Mouse (Mus musculus): ENCODE results near the gene Kcnk15. TPM values are rescaled to one million over a fixed set of nuclear protein-coding genes. Genes with fewer than 3 reads are reported as not detected.

Gene Kcnk15
- polyA plus RNA-seq, 1 experiment, result not detected

DNA sequence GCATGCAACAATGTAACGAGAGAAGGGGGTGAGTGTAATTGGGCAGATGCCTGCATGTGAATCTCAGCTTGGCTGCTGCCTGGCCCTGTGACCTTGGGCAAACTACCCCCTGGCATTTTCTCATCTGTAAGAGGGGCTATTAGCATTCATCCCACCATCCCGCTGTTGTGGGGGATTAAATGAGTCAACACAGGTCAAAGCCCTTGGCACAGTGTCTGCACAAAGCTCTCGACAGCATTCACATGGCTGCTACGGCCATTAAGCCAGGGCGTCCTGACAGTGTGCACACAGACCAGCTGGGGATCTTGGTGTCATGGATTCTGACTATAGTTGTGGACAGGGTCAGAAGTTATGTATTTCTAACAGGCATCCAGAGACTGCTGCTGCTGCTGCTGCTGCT is 21.4 kb downstream of the Kcnk15 start:
- 66% methylated on average over 5 of the region's 5 CpGs for WGBS
- Histone ChIP-seq H3K4me1 (ENCODE audit: control insufficient read depth, insufficient read depth, insufficient read length, low read length) (no peaks in the 10 kb centered on the region), H3K36me3 (ENCODE audit: control insufficient read depth, insufficient read depth, low read length) (no peaks in the 10 kb centered on the region), H3K27me3 (ENCODE audit: control insufficient read depth, insufficient read depth, low read length) (no peaks in the 10 kb centered on the region), H3K27ac (ENCODE audit: insufficient read depth, low read depth, low read length) (no peak overlapping the region), H3K4me3 (ENCODE audit: low read depth, low read length) (no peak overlapping the region)
- no peak for TF ChIP-seq POLR2A (IDR thresholded peaks at IDR 0.05; ENCODE audit: low read depth, low read length)
- TF ChIP-seq CTCF (IDR thresholded peaks at IDR 0.05; ENCODE audit: extremely low read depth, insufficient read length, insufficient replicate concordance, low read depth, low read length), result no peak

DNA sequence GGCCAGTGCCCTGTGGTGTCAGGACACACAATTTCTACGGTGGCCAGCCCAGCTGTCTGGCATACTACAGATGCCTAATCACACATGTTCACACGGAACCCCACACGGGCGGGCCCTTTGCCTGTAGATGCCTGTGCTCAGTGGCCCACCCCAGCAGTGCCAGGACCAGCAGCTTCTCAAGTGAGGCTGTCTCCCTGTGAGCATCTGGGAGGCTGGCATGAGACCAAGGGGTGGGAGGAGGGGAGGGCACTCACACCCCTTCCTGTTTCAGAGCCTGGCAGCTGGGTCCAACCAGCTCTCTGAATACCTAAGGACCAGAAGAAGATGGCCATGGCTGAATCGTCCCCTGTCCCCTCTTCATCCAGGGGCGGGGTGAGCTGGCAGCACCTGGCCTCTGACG is 22.0 kb downstream of the Kcnk15 start:
- Histone ChIP-seq H3K4me3 (ENCODE audit: low read depth, low read length) (no peak overlapping the region), H3K36me3 (ENCODE audit: control insufficient read depth, insufficient read depth, low read length) (no peaks in the 10 kb centered on the region), H3K27ac (ENCODE audit: insufficient read depth, low read depth, low read length) (no peak overlapping the region), H3K4me1 (ENCODE audit: control insufficient read depth, insufficient read depth, insufficient read length, low read length) (no peaks in the 10 kb centered on the region), H3K27me3 (ENCODE audit: control insufficient read depth, insufficient read depth, low read length) (no peaks in the 10 kb centered on the region)
- TF ChIP-seq POLR2A (IDR thresholded peaks at IDR 0.05; ENCODE audit: low read depth, low read length) (no peak), CTCF (IDR thresholded peaks at IDR 0.05; ENCODE audit: extremely low read depth, insufficient read length, insufficient replicate concordance, low read depth, low read length) (no peak)
- WGBS, result 80% methylated on average over 7 of the region's 7 CpGs

DNA sequence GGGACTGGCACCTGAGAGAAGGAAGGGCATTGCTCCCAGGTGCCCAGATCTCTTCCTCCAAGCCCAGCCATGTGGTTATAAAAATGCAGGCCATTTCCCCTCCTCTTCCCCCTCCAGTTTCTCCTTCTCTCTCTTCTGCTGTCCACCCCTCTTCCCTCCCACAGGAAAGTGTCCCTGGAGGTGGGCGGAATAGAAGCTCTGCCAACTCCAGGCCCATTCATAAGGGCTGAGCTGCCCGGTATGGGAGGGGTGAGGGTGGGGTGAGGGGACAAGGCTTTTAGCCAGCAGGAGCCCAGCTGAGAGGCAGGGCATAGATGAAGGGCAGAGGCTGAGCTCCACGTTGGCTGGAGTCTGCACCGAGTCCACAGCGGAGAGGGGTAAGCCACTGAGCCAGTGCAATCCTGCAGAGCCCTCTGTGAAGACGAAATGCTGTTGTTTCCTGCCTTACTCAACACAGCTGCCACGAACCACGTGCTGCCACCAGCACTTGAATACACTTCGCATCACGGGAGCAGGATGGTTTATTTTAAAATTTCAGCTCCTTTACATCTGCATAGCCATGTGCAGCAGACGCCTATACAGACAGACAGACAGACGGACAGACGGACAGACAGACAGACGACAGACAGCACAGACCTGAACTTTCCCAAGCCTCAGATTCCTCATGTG is 23.5 kb downstream of the Kcnk15 start:
- H3K36me3 ChIP-seq (ENCODE audit: control insufficient read depth, insufficient read depth, low read length), result no peaks in the 10 kb centered on the region
- no peak overlapping the region for H3K4me3 ChIP-seq (ENCODE audit: low read depth, low read length)
- no peak overlapping the region for H3K27ac ChIP-seq (ENCODE audit: insufficient read depth, low read depth, low read length)
- no peaks in the 10 kb centered on the region for H3K27me3 ChIP-seq (ENCODE audit: control insufficient read depth, insufficient read depth, low read length)
- no peak for TF ChIP-seq POLR2A (IDR thresholded peaks at IDR 0.05; ENCODE audit: low read depth, low read length)
- TF ChIP-seq CTCF (IDR thresholded peaks at IDR 0.05; ENCODE audit: extremely low read depth, insufficient read length, insufficient replicate concordance, low read depth, low read length), result no peak
- H3K4me1 ChIP-seq (ENCODE audit: control insufficient read depth, insufficient read depth, insufficient read length, low read length), result no peaks in the 10 kb centered on the region
- WGBS, result 71% methylated on average over 14 of the region's 14 CpGs

DNA sequence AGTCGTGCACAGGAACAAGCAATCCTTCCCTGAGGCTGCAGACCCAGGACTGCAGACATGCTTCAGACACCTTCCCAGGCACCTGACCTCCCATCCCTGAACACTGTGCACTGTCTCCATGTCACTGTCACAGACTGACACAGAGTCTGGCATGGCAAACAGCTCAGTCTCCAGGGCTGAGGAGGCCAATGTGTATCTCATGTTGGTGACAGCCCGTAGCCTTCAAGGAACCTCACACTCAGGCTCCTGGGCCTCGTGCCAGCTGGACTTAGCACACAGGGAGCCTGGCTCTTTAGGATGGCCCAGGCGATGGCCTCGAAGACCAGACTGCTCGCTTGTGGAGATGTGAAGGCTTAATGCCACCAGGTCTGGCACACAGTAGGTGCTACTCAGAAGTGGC is 27.4 kb downstream of the Kcnk15 start:
- Histone ChIP-seq H3K4me1 (ENCODE audit: control insufficient read depth, insufficient read depth, insufficient read length, low read length) (no peaks in the 10 kb centered on the region), H3K27ac (ENCODE audit: insufficient read depth, low read depth, low read length) (no peak overlapping the region), H3K36me3 (ENCODE audit: control insufficient read depth, insufficient read depth, low read length) (no peaks in the 10 kb centered on the region), H3K4me3 (ENCODE audit: low read depth, low read length) (no peak overlapping the region), H3K27me3 (ENCODE audit: control insufficient read depth, insufficient read depth, low read length) (no peaks in the 10 kb centered on the region)
- WGBS, result 36% methylated on average over 6 of the region's 6 CpGs
- TF ChIP-seq POLR2A (IDR thresholded peaks at IDR 0.05; ENCODE audit: low read depth, low read length) (no peak), CTCF (IDR thresholded peaks at IDR 0.05; ENCODE audit: extremely low read depth, insufficient read length, insufficient replicate concordance, low read depth, low read length) (no peak)

DNA sequence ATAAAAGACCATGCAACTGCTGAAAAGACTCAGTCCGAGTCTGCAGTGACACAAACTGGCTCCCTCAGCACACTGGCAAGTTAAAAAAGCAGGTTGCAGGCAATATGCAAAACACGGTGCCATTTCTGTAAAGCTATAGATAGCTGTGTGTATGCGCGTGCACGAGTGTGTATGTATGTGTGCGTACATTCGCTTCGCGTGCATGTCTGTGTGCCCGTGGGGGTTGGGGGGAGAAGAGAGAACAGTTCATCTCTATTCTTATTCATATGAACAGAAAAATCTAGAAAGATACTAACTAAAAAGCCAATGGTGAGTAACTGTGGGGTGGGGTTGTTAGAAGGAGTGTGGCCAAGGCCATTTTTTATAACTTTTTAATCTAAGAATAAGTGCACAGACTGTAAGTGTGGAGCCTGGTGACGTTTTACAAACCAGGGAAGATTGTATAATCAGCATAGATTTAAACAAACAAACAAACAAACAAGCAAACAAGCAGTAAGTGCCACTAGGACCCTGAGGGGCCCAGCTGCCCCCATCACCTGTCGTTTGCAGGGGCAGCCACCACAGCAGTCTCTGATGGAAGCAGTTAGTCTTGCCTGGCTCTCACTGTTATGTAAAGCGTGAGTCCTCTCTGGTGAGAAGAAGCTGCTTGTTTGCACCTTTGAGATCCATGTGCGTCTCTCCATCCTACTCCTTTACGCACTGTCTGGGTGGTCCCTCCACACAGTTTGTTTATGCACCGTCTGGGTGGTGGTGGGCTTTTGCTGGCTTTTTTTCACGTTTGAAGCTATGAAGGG is 29.6 kb downstream of the Kcnk15 start:
- Histone ChIP-seq H3K27ac (ENCODE audit: insufficient read depth, low read depth, low read length) (no peak overlapping the region), H3K27me3 (ENCODE audit: control insufficient read depth, insufficient read depth, low read length) (no peaks in the 10 kb centered on the region), H3K4me3 (ENCODE audit: low read depth, low read length) (no peak overlapping the region), H3K36me3 (ENCODE audit: control insufficient read depth, insufficient read depth, low read length) (no peaks in the 10 kb centered on the region), H3K4me1 (ENCODE audit: control insufficient read depth, insufficient read depth, insufficient read length, low read length) (no peaks in the 10 kb centered on the region)
- WGBS, result 74% methylated on average over 17 of the region's 17 CpGs
- TF ChIP-seq CTCF (IDR thresholded peaks at IDR 0.05; ENCODE audit: extremely low read depth, insufficient read length, insufficient replicate concordance, low read depth, low read length), result no peak
- no peak for TF ChIP-seq POLR2A (IDR thresholded peaks at IDR 0.05; ENCODE audit: low read depth, low read length)

DNA sequence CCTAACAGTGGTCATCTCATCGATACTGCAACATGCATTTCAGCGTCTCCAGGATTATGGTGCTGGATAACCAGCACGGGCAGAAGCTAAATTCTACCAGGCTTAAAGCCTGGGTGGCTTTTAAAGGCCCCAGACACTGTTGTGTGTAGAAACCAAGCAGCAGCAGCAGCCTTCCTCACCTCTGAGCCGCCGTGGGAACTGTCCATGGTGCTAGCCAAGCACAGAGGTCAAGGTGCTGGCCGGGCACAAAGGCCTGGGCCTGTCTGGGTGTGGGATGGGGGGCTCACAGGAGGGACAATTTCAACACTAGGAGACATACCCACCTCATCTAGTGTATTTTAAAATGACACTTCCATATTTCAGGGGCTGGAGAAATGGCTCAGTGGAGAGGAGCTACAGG is 36.0 kb downstream of the Kcnk15 start:
- TF ChIP-seq POLR2A (IDR thresholded peaks at IDR 0.05; ENCODE audit: low read depth, low read length), result no peak
- TF ChIP-seq CTCF (IDR thresholded peaks at IDR 0.05; ENCODE audit: extremely low read depth, insufficient read length, insufficient replicate concordance, low read depth, low read length), result no peak
- 31% methylated on average over 6 of the region's 6 CpGs for WGBS
- no peaks in the 10 kb centered on the region for H3K27me3 ChIP-seq (ENCODE audit: control insufficient read depth, insufficient read depth, low read length)

DNA sequence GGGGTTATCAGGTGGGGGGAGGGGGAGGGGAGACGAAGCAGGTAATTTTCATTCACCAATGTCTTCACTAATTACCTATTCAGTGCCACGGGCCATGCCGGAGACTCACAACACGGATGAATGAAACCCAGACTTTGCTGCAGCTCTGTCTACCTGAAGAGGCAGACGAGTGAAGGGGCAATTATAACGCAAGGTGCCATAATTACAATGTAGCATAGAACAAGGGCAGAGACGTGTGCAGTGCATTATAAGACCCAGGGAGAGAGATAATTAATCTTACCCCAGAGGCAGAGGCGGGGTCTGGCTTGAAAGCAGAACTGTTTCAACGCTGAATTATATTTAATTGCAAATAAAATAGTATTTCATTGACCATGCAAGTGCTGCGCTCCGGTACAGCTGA is 37.1 kb downstream of the Kcnk15 start:
- WGBS, result 73% methylated on average over 11 of the region's 11 CpGs
- no peaks in the 10 kb centered on the region for H3K4me1 ChIP-seq (ENCODE audit: control insufficient read depth, insufficient read depth, insufficient read length, low read length)
- TF ChIP-seq POLR2A (IDR thresholded peaks at IDR 0.05; ENCODE audit: low read depth, low read length), result no peak
- no peak for TF ChIP-seq CTCF (IDR thresholded peaks at IDR 0.05; ENCODE audit: extremely low read depth, insufficient read length, insufficient replicate concordance, low read depth, low read length)
- H3K27ac ChIP-seq (ENCODE audit: insufficient read depth, low read depth, low read length), result no peak overlapping the region
- no peaks in the 10 kb centered on the region for H3K36me3 ChIP-seq (ENCODE audit: control insufficient read depth, insufficient read depth, low read length)
- no peak overlapping the region for H3K4me3 ChIP-seq (ENCODE audit: low read depth, low read length)
- no peaks in the 10 kb centered on the region for H3K27me3 ChIP-seq (ENCODE audit: control insufficient read depth, insufficient read depth, low read length)

More for the DNA sequence above, 36.0 kb downstream of the Kcnk15 start:
- no peaks in the 10 kb centered on the region for H3K36me3 ChIP-seq (ENCODE audit: control insufficient read depth, insufficient read depth, low read length)
- H3K4me1 ChIP-seq (ENCODE audit: control insufficient read depth, insufficient read depth, insufficient read length, low read length), result no peaks in the 10 kb centered on the region
- no peak overlapping the region for H3K27ac ChIP-seq (ENCODE audit: insufficient read depth, low read depth, low read length)
- H3K4me3 ChIP-seq (ENCODE audit: low read depth, low read length), result no peak overlapping the region

Data from small intestine, adult 2 months (tissue).